Mouse (Mus musculus) thymus, postnatal 25 days (tissue): ENCODE data around the gene Cdsn.
"Not testable (repeated sequence)": the region's sequence is repeated elsewhere in the genome, so short reads cannot be mapped to it uniquely, and the experiment has no call there.

Experiments used
- DNase-seq: peaks from one replicate; pipeline ENCODE4 v3.0.0; 2022

Cdsn gene

DNA sequence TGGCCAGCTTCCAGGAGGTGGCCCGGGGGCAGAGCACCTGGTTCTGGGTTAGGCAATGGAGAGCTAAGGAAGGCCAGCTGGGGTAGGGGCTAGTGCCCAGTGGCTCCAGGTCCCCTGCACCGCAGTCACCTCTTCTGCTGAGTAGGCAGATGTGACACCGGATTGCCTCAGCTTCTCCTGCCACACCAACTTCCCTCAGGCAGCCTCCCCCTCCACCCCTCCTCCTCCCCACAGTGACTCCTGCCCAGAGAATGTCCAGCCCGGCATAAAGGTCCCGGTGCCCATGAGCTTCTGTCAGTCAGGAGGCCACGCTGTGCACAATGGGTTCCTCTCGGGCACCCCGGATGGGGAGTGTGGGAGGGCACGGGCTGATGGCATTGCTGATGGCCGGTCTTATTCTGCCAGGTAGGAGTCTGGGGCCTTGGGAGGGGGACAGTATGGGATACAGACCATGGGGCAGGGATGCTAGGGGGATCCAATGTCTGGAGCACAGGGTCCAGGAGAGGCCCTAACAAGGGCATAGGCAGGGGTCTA is at the start of gene Cdsn:
TSS of gene Cdsn (plus strand) at position 248 of the 534 bp plus-strand sequence.
- no peak for DNase-seq

DNA sequence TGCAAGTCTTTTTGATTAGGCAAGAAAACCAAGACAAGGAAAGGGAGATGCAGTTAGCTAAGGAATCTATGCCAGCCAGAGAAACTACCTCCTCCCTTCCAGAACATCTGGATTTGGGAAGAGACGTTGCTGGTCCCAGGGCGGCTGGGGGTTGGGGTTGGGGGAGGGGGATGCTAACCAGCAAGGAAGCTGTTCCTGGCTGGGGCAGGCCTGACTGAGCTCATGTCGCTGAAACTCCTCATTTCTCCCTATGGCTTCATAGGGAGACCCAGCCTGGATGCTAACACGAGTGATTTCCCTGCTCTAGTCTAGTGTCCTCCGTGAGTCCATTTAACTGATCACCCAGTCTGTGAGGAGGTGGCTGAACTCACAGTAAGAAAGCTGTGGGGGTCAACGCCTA is 49.7 kb upstream of the Cdsn start:
- no peak for DNase-seq

DNA sequence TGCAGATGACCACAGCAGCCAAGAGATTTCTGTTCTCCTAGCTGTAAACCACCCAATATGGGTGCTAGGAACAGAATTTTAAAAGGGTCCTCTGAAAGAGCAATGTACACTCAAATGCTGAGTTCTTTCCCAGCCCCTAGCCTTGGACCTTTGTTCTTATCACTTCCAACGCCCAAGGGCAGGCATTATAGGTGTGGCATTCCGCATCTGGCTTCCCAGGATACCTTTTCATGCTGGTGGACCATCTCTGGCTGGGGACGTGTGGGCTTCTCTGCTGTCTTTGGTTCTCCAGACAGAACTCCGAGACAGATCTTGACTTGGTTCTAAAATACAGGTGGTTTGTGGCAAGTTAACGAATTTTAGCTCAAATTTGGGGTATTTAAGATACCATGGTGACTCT is 49.2 kb upstream of the Cdsn start:
- no peak for DNase-seq

DNA sequence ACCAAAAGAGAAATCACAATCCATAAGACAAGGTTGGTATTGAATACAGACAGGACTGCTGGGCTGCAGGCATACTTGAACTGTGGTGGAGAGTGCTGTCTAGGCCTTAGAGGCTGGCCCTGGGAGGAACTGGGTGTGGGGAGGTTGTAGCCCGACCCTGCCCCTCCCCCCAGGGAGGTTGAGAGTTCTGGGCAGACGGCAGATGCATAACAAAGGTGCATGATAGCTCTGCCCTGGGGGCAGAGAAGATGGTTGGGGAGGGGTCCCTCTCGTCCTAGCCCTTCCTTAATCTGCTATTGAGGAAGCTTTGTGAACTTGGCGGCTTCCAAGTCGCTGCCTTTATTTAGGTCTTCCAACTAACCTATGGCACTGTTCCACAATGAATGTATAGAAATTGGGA is 48.1 kb upstream of the Cdsn start:
- no peak for DNase-seq

DNA sequence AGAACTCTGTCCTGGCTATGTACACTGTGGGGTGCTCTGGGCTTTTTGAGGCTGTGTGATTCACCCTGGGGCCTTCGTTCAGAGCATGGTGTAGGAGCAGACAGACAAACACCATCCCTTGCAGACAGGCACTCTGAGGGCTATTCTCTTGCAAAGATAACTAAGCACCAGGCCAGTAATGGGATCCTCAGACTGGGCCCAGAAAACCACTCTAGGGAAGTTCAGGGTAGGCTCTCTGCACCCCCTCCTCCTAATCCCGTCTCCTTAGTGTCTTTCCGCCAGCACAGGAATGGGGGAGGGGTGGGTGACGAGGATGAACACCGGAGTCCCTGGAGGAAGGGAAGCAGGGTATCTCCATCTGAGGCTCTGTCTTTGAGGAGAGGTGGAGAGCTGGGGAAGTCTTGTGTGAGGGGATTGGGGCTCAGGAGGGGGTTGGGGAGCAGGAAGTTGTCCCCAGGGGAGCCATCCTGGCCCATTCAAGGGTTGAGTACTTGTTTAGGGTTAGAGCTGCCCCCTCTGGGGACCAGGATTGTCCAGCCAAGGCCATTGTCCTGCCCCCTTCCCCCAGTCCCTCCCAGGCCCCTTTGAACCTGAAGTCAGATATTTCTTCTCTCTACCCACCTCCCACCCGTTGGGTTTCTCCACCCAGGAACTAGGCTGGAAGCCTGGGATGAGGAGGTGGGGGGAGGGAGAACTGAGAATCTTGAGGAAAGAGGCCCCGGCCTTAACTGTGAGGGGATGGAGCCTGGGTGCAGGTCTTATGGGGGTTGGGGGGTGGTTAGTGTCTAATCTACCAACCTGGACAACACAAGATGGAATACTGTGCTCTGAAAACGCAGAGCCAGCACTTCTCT is 47.1 kb upstream of the Cdsn start:
- DNase-seq, result no peak

DNA sequence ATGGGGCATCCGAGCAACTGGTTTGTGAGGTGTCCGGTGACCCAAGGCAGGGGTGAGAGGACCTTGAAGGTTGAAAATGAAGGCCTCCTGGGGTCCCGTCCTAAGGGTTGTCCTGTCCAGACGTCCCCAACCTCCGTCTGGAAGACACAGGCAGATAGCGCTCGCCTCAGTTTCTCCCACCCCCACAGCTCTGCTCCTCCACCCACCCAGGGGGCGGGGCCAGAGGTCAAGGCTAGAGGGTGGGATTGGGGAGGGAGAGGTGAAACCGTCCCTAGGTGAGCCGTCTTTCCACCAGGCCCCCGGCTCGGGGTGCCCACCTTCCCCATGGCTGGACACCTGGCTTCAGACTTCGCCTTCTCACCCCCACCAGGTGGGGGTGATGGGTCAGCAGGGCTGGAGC is 46.2 kb upstream of the Cdsn start, which contains the start of gene Pou5f1:
TSS of gene Pou5f1 (plus strand) at position 243 of the 400 bp plus-strand sequence.
- DNase-seq, result no peak

DNA sequence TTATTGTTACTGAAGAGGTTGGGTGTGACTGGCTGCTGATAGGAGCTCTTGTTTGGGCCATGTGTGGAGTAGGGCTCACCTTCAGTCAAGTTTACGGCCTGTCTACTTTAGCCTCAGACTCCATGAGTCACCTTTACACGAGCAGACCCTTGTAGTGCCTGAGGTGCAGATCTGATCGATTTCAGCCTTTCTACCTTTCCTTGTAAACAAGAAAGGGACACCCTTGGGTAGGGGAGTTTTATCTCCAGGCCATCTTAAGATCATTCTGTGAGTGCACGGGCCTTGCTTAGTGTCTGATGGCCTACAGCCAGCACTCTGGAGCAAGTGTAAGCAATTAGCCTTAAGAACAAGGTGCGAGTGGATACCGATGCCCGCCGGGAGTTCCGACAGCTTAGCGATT is 45.0 kb upstream of the Cdsn start:
- DNase-seq, result no peak

DNA sequence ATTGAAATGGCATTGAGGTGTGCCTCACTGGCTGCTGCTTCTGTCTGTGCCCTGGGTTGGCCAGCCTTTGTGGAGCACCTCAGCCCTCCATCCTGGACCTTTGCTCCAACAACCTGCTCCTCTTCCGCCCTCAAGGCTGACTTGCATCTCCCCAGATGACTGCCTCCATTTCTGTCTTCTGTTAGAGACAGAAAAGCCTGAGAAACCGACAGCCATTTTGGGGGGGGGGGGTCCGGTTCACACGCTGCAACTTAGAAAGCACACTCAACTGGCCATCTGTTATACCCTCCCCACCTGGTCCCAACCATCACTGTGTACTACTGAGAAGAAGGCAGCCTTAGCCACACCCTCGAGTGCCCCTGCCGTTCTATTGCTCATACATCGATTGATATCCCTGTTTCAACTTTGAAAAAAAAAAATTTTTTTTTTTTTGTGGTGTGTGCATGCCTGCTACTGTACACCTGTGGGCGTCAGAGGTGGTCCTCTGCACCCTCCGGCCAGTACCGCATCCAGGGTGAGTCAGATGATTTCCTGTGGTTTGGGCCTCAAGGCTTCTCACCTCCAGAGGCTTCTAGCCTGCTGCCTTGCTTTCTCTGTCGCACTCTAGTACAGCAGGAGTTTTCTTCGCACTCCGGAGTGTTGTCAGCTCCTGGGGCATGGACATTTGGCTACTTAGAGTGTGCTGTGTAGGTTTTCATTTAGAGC is 44.2 kb upstream of the Cdsn start:
- no peak for DNase-seq

DNA sequence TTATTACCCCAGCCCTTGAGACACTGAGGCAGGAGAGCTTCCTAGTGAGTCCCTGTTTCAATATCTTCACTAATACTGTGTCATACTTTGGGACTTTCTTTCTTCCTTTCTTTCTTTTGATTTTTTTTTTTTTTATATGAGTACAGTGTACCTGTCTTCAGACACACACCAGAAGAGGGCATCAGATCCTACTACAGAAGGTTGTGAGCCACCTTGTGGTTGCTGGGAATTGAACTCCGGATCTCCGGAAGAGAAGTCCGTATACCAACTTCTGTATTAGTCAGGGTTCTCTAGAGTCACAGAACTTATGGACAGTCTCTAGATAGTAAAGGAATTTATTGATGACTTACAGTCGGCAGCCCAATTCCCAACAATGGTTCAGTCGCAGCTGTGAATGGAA is 43.6 kb upstream of the Cdsn start:
- not testable (repeated sequence) for DNase-seq

DNA sequence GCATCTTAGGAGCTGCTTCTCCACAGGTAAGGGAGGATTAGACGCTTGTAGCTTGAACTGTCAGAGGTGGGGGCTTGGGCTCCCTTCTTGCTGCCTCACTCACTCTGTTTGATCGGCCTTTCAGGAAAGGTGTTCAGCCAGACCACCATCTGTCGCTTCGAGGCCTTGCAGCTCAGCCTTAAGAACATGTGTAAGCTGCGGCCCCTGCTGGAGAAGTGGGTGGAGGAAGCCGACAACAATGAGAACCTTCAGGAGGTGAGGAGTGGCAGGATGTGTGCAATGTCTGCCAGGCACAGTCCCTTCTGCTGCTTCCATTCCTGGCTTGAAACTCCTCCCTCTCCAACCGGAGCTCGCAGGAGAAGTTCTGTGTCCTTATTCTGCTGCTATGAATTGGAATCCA is 42.6 kb upstream of the Cdsn start:
- peak; percentile 73 for DNase-seq

DNA sequence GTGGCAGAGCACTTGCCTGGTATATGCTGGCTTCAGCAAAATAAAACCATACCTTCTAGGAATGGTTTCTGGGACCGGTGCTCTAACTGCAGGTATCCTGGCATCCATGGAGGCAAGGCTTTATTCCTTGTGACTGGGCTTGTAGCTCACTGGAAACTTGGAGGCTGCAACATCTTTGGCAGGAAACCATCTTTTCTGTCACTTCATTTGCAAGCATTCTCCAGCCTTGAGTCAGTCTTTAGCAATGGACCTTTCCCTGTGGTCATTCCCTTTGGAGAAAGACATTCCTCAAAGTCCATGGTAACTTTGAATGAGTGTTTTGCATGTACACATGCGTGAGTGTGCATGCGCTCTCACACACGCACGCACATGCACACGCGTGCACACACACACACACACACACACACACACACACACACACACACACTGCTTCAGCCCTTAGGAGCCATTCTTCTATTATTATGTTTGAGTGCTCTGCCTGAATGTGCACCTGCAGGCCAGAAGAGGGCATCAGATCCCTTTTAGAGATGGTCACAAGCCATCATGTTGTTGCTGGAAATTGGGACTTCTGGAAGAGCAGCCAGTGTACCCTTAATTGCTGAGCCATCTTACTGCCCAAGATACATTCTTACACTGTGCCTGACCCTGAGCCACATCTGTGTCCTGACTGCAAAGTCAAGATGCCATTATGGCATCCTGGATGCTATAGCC is 38.9 kb upstream of the Cdsn start:
- DNase-seq, result no peak

DNA sequence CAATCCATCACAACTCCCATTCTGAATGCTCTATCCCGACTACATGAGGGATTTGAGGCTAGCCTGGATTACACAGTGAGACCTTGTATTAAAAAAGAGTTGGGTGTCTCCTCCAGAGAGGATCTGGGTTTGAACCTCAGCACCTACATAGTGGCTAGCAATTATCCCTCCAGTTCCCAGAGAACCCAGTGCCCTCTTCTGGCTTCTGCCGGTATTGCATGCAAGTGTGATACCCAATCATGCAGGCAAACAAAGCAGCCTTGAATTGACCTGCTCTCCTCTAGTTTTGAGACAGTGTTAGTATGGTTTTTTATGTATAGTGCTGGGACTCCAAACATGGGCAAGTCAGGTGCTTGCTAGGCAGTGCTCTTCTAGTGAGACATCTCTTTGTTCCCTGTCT is 38.0 kb upstream of the Cdsn start:
- peak; percentile 86 for DNase-seq

DNA sequence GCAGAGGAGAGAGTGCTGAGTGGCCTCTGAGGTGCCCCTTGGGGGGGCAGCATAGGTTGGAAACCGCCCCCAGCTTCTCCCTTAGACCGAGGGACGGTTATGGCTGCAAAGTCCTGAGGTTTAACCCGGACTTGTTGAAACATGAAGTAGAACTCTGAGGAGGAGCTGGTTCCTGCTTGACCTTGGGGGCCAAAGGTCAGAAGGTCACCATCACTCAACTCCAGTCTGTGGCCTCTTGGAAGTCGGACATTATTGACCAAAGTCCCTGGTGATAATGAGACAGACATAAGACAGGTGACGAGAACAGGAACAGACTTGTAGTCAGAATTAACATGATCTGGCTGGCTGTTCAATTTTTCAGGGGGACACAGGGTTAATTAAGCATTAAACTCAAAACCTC is 37.2 kb upstream of the Cdsn start:
- no peak for DNase-seq

DNA sequence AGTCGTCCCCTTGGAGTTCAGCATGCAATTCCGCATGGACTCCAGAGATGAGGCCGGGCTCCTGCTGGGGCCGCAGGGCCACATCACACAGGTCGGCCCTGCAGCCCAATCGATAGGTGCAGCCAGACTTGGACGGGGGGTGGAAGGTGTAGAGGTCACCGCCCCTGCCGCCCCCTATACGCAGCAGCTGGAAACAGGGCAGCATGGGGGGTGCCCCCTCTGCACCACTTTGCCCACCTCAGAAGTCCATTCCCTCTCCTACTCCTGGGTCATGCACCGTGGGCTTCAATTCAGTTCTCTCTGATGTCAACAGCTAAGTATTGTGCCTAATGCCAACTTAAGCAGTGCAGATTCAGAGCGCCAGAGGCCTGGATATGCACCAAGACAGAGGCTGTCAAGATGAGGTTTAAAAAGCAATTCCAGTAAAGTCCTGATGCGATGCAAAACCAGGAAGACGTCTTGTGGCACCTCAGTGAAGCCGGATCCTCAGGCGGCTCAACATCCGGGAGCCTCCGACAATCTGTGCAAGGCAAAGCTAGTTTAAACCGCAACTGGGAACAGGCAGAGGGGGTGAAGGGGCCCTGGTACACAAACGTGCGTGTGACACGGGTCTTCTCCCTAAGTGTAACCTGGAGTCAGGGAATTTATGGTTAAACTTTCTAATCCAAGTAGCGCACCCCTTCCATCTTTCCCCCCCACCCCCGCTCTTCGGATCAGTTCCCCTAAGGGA is 35.9 kb upstream of the Cdsn start:
- peak; percentile 55 for DNase-seq

DNA sequence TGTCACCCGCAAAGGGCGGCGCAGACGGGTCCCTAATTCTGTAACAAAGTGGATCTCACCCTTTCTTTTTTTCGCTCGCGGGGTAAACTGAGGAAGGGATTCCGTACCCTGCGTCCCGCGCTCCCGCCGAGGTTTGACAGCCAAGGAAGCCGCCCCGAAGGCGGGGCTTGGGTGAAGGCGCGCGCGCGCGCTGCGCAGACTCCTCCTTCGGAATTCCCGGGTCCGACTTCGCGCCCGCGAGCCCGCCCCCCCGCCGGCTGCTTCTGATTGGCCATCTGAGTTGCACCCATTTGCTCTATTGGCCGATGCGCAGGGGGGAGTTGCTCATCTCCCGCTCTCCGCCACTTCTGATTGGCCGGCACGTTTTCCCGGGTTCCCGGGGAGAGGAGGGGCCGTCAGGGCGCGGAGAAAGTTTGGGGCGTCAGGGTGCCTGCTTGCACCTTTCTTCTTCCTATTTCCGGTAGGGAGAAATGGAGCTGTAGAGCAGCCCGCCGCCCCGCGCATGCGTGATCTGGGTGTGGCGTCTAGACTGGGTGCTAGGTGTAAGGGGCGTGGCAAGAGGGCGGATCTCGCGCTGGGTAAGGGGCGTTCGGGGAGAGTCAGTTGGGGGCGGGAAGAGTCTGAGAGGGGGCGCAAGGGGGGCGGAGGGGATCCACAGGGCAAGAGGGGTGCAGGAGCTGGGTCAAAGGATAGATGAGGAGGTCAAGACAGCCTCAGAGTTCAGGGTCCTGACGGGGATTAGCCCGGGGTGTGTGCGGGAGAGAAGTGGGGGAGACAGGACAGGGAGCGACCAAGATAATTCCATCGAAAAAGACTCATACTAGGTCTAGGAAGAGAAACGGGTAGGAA is 35.1 kb upstream of the Cdsn start, which contains the start of the genes Tcf19 and Cchcr1:
TSS of gene Tcf19 (minus strand) at position 173 of the 849 bp plus-strand sequence.
TSS of gene Cchcr1 (plus strand) at position 449 of the 849 bp plus-strand sequence.
- DNase-seq, result peak; percentile 98

DNA sequence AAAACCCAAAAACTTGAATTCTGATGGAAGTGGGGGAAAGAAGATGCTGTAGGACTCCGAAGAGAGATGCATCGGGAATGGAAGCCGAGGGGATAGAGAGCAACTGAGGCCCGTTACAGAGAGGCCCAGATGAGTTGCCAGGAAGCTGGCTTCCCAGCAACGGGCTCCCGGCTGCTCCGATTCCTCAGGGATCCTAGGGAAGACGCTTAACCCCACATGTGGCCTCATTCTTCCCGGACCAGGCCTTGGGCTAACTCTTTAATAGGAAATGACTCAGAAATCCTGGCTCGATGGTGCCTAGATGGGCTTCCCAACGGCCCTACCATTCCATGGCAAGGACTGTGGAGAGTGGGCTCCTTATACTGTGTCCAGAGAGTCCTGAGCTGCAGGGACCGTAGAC is 34.4 kb upstream of the Cdsn start:
- no peak for DNase-seq

DNA sequence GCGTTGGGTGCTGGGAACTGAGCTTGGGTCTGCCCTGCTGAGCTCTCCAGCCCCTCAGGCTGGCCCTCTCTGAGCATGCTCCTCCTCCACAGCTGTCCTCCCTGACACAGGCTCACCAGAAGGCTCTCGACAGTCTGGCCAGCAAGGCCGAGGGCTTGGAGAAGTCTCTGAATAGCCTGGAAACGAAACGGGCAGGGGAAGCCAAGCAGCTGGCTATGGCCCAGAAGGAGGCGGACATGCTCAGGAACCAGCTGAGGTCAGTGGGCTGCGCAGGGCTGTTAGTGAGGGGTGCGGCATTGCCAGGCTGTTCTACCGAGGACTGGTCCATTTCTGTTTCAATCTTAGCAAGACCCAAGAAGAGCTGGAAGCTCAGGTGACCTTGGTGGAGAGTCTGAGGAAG is 27.6 kb upstream of the Cdsn start:
- DNase-seq, result no peak

DNA sequence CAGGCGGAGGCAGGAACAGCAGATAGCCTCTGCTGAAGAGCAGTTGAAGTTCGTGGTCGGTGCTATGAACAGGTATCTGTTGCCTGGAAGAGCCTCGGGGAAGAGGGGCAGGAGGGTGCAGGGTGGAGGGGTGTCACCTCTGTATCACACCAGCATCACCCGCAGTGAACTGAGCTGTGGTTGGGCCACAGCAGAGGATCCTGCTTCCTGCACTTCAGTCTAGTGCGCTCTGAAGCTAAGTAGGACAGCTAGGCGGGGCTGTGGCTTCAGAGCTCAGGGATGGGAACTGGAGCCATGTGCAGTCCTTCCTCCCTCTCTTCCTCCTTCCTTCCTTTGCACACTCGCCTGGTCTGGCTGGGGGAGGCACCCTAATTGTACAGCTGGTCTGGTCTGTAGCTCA is 25.3 kb upstream of the Cdsn start:
- peak; percentile 59 for DNase-seq

DNA sequence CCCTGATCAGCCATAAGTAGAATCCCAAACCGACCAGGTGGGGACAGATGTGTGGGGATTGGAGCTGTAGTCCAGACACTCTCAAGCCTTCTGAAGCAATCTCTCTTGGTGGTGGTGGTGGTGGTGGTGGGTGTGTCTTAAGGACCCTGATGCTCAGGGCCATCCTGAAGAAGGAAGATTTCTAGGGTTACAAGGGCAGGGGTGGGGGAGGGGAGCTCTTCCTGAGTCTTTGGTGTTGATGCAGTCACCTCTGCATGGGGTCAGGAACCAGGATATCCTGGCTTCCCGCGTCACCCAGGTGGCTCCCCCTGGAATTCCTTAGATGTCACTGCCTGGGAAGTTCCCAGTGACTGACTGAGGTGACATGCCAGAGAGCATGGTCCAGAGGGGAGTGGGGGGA is 19.6 kb upstream of the Cdsn start:
- DNase-seq, result no peak

DNA sequence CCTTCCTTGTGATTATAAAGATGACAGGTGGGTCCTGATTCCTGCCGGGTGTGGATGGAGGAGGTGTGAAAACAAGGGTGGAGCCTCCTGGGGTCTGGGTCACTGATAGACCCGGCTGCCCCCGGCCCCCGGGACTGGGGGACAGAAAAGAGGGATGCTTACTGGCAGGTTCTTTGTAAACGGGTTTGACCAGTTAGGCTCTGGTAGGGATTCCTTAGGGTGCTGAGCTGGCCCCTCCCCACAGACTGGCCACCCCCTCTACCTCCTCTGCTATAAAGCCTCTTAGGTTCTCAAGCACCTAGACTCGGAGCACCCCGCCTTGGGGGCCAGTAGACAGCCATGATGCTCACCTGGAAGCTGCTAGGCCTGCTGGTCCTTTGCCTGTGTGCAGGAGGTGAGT is 19.0 kb upstream of the Cdsn start, which contains the start of gene Psors1c2:
TSS of gene Psors1c2 (plus strand) at position 301 of the 400 bp plus-strand sequence.
- no peak for DNase-seq

DNA sequence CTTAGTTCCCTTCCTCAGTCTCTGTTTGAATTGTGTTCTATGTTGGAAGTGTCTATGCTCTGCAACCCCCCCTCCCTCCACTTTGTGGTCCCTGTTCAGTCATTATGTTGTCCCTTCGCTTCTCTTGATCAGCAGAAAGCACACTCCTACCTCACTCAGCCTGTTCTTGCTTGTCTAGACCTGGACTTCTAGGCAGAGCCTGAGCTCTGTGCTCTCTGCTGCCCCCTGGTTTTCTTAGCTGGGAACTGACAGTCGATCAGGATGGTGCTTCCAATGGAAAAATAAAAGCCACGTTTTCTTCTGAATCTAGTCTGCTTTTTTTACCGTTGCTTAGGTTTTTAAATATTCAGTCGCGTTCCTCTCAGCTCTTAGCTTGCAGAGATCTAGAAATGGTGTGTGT is 17.6 kb upstream of the Cdsn start:
- peak; percentile 77 for DNase-seq
